Mouse (Mus musculus): Measurements from ENCODE around the gene Cfap36.

Gene Cfap36

GRCm38 (mm10) chr11:29180657-29181056, 66.6 kb downstream of the Cfap36 start:
- no peak for DNase-seq (ENCODE audit: low read depth, low spot score)

- DNase-seq (ENCODE audit: low read depth, low spot score) = no peak
Observed at GRCm38 (mm10) chr11:29179319-29179718, 67.9 kb downstream of the Cfap36 start.

GRCm38 (mm10) chr11:29173706-29174436, 73.3 kb downstream of the Cfap36 start:
- no peak for DNase-seq (ENCODE audit: low read depth, low spot score)

GRCm38 (mm10) chr11:29173125-29173631, 74.0 kb downstream of the Cfap36 start:
- peak; percentile 87 for DNase-seq (ENCODE audit: low read depth, low spot score)

- DNase-seq (ENCODE audit: low read depth, low spot score) = peak; percentile 99
Observed at GRCm38 (mm10) chr11:29172563-29173124, 74.6 kb downstream of the Cfap36 start, which contains the start of gene Ppp4r3b. Ppp4r3b (plus strand) TSS chr11:29172890.

GRCm38 (mm10) chr11:29171959-29172391, 75.2 kb downstream of the Cfap36 start:
- DNase-seq (ENCODE audit: low read depth, low spot score) = peak; percentile 82
